Mouse (Mus musculus) thymus, postnatal 14 days (tissue): ENCODE data around the gene Engase.
A peak's percentile ranks its signal among the peaks of the same experiment; 100 is the strongest.

Experiments
- DNase-seq: peaks from one replicate; pipeline ENCODE4 v3.0.0; 2021

Gene Engase

GRCm38 (mm10) chr11:118490566-118491218 is 14.1 kb downstream of the Engase start:
- peak; percentile 92 for DNase-seq

DNA sequence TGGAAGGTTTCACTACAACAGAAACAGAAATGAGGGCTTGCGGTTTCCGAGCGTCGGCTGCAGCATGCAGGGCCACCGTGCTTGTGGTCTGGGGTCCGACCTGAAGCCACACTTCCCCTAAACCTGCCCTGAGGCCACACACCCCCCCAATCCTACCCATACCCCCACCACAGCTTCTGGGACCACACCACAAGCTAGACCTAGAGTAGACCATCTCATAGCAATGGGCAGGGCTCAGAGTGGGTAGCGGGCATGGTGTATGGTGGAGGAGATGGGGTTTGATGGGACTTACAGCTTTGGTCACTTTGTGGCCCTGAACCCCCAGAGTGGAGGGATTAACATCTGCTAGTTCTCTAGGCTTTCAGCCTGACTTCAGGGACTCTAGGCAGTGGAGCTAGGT is 14.6 kb downstream of the Engase start:
- no peak for DNase-seq

GRCm38 (mm10) chr11:118493458-118493857 is 16.8 kb downstream of the Engase start:
- DNase-seq = no peak

DNA sequence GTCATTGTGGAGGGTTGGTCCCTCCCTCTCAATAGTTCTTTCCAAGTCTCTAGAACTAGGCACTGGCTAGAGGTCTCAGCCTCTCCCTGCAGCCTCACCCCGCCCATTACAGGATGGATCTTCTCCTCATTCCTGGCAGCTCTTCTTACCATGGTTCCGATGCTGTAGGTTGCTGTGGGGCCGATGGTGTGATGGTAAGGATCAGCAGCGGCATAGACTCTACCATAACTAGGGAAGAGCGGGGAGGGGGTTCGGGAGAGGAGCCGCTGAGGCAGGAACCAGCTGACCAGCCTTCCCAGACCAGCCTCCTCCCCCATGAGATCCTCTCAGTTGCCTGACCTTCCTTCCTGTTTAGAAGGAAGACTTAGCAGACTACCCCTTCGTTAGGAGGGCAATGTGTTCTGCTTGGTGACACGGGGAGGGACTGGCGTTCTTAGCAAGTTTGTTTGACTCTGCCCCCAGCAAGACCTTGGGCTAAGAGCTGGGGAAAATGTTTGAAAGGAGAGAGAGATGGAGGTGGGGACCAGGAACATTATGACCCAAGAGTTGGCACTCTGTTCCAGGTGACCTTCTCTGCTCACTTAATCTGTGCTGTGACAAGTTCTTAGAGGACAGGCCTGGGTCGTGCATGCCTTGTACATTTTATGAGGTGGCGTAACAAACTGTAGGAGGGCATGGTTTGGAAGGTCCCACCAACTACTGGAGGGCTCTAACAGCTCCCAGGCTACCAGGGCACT is 17.5 kb downstream of the Engase start:
- no peak for DNase-seq

DNA sequence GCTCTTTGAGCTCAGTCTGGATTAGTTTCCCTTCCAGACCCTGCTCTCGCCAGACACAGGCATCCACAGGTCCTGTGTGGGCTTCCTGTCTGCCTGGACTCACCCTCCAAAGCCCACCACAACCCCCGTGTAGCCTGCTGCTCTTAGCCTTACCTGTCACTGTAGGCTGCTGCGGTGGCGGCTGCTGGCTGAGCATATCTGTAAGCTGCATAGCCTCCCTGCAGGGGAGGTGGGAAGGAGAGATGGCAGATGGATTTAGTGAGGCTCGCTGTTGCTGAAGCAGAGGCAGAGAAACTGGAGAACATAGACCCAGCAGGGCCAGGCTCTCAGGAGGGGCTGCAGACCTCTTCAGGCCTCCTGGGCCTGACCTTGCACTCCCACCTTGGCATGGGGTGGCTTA is 18.4 kb downstream of the Engase start:
- no peak for DNase-seq

- DNase-seq = no peak
These were observed 19.5 kb downstream of the Engase start for GRCm38 (mm10) chr11:118496066-118496689.

- DNase-seq = no peak
These were observed 26.4 kb downstream of the Engase start for GRCm38 (mm10) chr11:118502990-118503389.

- peak; percentile 29 for DNase-seq
These were observed 27.0 kb downstream of the Engase start for GRCm38 (mm10) chr11:118503418-118504179.

- DNase-seq = no peak
These were observed 27.5 kb downstream of the Engase start for GRCm38 (mm10) chr11:118504180-118504454.

- no peak for DNase-seq
These were observed 30.5 kb downstream of the Engase start for GRCm38 (mm10) chr11:118507095-118507494.

- peak; percentile 74 for DNase-seq
These were observed 31.3 kb downstream of the Engase start for GRCm38 (mm10) chr11:118507904-118508303.

- peak; percentile 30 for DNase-seq
These were observed 31.7 kb downstream of the Engase start for GRCm38 (mm10) chr11:118508341-118508740.

- DNase-seq = no peak
These were observed 35.2 kb downstream of the Engase start for GRCm38 (mm10) chr11:118511851-118512250.

DNA sequence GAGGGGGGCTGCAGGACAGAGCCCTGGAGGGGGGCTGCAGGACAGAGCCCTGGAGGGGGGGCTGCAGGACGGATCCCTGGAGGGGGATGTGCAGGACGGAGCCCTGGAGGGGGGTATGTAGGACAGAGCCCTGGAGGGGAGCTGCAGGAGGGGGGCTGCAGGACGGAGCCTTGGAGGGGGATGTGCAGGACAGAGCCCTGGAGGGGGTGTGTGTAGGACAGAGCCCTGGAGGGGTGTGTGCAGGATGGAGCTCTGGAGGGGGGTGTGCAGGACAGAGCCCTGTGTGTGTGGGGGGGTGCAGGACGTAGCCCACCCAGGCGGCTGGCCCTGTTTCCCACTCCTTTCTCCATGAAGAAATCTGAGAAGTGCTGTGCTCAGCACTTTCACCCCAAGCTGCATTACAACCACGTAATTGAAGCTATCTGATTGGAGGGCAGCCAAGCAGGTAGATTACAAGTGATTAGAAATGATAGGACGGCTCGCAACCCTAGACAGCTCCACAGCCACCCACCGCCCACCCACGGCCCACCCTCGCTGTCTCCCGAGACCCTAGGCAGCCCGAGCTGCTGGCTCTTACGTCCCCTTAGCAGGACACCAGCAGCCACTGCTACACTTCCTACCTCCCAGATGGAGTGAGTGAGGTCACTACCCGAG is 35.8 kb downstream of the Engase start:
- no peak for DNase-seq

DNA sequence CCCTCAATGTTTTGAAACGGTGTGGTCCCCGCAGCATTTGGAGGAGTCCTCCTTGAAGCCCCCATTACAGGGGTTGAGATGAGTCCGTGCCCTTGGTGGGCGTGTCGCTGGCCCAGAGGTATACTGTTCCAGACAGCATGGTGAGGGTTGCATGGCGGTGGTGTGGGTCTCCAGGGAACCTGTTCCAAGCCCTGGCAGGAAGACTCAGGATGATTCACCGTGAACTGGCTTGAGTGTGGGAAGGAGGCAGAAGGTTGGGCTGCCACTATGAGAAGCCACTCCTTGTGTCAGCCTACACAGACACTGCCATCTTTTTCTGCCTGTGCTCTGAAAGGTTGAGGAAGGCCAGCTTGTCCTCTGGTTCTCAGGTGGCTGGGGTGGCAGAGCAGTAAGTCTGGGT is 41.3 kb downstream of the Engase start:
- DNase-seq = no peak

GRCm38 (mm10) chr11:118518743-118519142 is 42.1 kb downstream of the Engase start:
- DNase-seq = no peak

DNA sequence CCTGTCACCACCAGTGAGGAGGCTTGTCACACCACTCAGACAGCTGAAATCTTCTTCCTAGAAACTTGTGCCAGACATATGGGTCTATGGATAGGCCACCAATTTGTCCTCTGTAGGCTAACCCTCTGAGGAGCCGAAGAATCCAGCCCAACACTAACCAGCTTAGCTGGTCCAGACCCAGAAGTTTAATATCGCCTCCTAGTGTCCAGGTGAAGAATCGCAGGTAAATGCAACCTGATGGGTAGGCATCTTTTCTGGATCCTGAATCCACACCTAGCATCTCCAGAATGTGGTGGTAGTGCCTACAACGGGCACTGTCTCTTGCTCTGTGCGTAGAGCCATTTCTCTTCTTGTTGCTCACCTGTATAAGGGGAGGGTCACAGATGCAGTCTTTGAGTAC is 43.6 kb downstream of the Engase start:
- no peak for DNase-seq

DNA sequence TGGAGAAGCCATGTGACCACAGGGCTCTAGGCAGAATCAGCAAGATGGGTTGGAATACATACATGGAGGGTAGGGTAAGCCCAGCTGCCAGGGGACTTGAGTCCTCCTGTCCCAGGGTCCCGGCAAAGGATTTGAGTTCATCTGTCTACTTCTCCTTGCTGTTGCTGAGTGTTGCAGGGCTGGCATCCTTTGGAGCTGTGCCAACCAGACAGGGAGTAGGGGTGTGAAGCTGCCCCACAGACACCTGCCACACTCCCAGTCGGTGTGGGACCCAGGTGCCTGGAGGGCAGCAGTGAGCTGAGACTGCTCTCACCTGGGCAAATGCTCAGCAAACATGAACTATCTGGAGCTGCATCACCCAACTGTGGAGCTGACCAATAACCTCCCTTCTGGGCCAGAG is 44.3 kb downstream of the Engase start:
- DNase-seq = no peak

DNA sequence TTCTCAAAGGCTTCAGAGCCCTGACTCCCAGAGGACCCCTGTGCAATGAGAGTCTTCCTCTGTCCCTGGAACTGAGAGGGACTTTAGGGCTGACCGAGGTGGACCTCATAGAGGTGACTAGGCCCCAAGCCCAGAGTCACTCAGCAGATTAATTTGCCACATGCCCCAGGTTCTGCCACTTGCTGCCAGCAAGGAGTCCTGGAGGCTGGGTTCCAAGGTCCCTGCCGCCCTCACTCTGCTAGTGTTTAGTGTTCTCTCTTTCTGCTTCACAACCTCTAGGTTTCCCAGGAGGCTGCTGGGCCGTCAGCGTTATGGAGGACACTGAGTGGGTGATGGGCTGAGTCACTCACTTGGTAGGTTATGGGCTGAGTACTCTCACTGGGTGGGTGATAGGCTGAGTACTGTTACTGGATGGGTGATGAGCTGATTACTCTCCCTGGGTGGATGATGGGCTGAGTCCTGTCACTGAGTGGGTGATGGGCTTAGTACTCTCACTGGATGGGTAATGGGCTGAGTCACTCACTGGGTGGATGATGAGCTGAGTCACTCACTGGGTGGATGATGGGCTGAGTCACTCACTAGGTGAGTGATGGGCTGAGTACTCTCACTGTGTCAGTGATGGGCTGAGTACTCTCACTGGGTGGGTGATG is 47.0 kb downstream of the Engase start:
- DNase-seq = no peak

DNA sequence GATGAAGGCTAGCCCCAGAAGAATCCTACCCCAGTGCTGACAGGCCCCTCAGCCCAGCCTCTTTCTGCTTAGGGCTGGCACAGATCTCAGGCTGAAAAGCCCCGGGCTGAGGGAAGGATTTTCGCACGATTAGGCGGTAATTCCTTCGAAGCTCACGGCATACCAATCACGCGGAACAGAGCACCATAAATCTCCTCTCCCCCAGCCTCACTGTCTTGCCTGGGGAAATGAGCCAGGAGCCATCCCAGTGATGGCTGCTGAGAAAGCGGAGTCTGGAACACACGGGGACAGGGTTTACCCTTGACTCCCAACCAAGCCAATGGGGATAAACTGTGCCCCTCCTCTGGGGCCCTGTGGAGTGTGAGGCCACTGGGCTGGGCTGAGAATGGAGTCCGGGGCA is 48.4 kb downstream of the Engase start:
- DNase-seq = no peak

- DNase-seq = no peak
These were observed 52.1 kb downstream of the Engase start for GRCm38 (mm10) chr11:118528761-118529160.

DNA sequence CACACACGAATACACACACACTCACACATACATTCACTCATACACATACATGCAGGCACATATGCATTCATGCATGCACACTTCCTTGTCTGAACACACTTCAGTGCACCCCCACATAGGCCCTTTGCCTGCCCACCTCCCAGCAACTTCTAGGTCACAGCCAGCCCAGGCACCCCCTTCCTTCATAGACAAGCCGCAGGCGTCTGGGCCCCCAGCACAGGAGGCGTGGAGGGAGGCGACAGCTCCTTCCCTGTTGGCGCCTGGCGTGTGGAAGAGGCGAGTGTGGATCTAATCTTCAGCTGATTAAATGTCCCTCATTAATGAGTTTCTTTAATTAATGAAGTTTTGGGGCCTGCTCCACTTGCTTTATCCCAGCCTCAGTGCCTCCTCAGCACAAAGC is 53.7 kb downstream of the Engase start:
- no peak for DNase-seq
